Mouse (Mus musculus) midbrain, postnatal 0 days (tissue): ENCODE measurements at regions not wholly inside any gene's neighbourhood (a gene's known extent, or its start where the extent isn't known, plus 50 kb on each side); places are given as distances from the start of the nearest gene placed in this dataset.

Source experiments
- ATAC-seq: fragments of 200-750 bp; cut with Nextera tagmentation; 2 replicates; pipeline ENCODE4 v1.8.0; 2017; ENCODE audit warnings: moderate number of reproducible peaks, mild to moderate bottlenecking, moderate TSS enrichment, moderate library complexity; ENCODE audit not compliant: low FRiP score
- DNase-seq: peaks from one replicate; pipeline ENCODE4 v3.0.0-alpha.2; 2015; ENCODE audit warnings: low spot score
- H3K27ac ChIP-seq: fragments of 300-500 bp; sonication (generic); 2 replicates; pipeline ENCODE4 v1.5.1; 2014; ENCODE audit warnings: low read depth, mild to moderate bottlenecking, low read length, mixed read lengths
- H3K27me3 ChIP-seq: fragments of 300-500 bp; sonication (generic); 2 replicates; pipeline ENCODE4 v1.6.1; 2014; ENCODE audit warnings: low read length, control low read depth, mixed read lengths; ENCODE audit not compliant: insufficient read depth
- H3K36me3 ChIP-seq: fragments of 300-500 bp; sonication (generic); 2 replicates; pipeline ENCODE4 v1.6.1; 2014; ENCODE audit warnings: low read length, control low read depth, mixed read lengths; ENCODE audit not compliant: insufficient read depth
- H3K4me1 ChIP-seq: fragments of 300-500 bp; sonication (generic); 2 replicates; pipeline ENCODE4 v1.6.1; 2014; ENCODE audit warnings: mild to moderate bottlenecking, control low read depth, antibody characterized with exemption, low read length, mixed read lengths; ENCODE audit not compliant: insufficient read depth
- H3K4me2 ChIP-seq: fragments of 300-500 bp; sonication (generic); 2 replicates; pipeline ENCODE4 v1.6.1; 2014; ENCODE audit warnings: low read depth, mild to moderate bottlenecking, low read length, mixed read lengths; ENCODE audit not compliant: poor library complexity, severe bottlenecking
- H3K4me3 ChIP-seq: fragments of 300-500 bp; sonication (generic); 2 replicates; pipeline ENCODE4 v1.5.1; 2014; ENCODE audit warnings: low read depth, mild to moderate bottlenecking, low read length, moderate library complexity
- H3K9ac ChIP-seq: fragments of 300-500 bp; sonication (generic); replicated peaks from 2 replicates; pipeline ENCODE4 v1.6.1; 2014; ENCODE audit warnings: mild to moderate bottlenecking, low read length, moderate library complexity, mixed read lengths; ENCODE audit not compliant: poor library complexity, severe bottlenecking
- H3K9me3 ChIP-seq: fragments of 300-500 bp; sonication (generic); 2 replicates; pipeline ENCODE4 v1.6.1; 2016; ENCODE audit warnings: low read length, control low read depth
- CTCF ChIP-seq: IDR thresholded peaks from 2 replicates; pipeline ENCODE4 v1.5.1; 2016; ENCODE audit warnings: antibody characterized with exemption, mild to moderate bottlenecking
- WGBS: fragments of 180-500 bp; shearing (Covaris S2); extraction: QIAGEN DNeasy Blood & Tissue Kit; methylation state at CpG from one replicate; pipeline ENCODE4 v1.1.7; 2014; 5-methylcytosine and 5-hydroxymethylcytosine counted together

GRCm38 (mm10) chr15:54070005-54070634, 185.4 kb downstream of the Gm7489 start:
- Histone ChIP-seq H3K4me1 (no peaks in the 10 kb centered on the region), H3K27me3 (no peaks in the 10 kb centered on the region), H3K9ac (no peak overlapping the region), H3K36me3 (no peaks in the 10 kb centered on the region), H3K9me3 (no peaks in the 10 kb centered on the region), H3K4me2 (no peak overlapping the region), H3K27ac (no peak overlapping the region), H3K4me3 (no peak overlapping the region)
- 41% methylated on average over 9 of the region's 9 CpGs for WGBS
- DNase-seq, result peak; percentile 83
- ATAC-seq, result 0 out of 2 replicates have a peak, but pooled peaks have one; percentile 34
- peak; percentile 93 for TF ChIP-seq CTCF

GRCm38 (mm10) chr15:54071732-54072131, 187.0 kb downstream of the Gm7489 start:
- TF ChIP-seq CTCF, result no peak
- no peak overlapping the region for H3K9ac ChIP-seq
- no peaks in the 10 kb centered on the region for H3K27me3 ChIP-seq
- no peaks in the 10 kb centered on the region for H3K9me3 ChIP-seq
- ATAC-seq, result no peak
- H3K4me3 ChIP-seq, result no peak overlapping the region
- no peak overlapping the region for H3K4me2 ChIP-seq
- H3K36me3 ChIP-seq, result no peaks in the 10 kb centered on the region
- no peaks in the 10 kb centered on the region for H3K4me1 ChIP-seq
- no peak overlapping the region for H3K27ac ChIP-seq
- DNase-seq, result no peak
- 83% methylated on average over 8 of the region's 8 CpGs for WGBS

- 92% methylated on average over 1 of the region's 1 CpGs for whole genome bisulfite sequencing
- no peak for ATAC-seq
- Histone ChIP-seq H3K9me3 (no peaks in the 10 kb centered on the region), H3K27ac (no peak overlapping the region), H3K4me3 (no peak overlapping the region), H3K36me3 (no peaks in the 10 kb centered on the region), H3K4me1 (no peaks in the 10 kb centered on the region), H3K27me3 (no peaks in the 10 kb centered on the region), H3K4me2 (no peak overlapping the region), H3K9ac (no peak overlapping the region)
- DNase-seq, result no peak
- TF ChIP-seq CTCF, result no peak
Observed at GRCm38 (mm10) chr15:54091301-54091700, 206.6 kb downstream of the Gm7489 start.

GRCm38 (mm10) chr15:54092386-54092785, 207.7 kb downstream of the Gm7489 start:
- Histone ChIP-seq H3K36me3 (no peaks in the 10 kb centered on the region), H3K4me1 (no peaks in the 10 kb centered on the region), H3K4me2 (no peak overlapping the region), H3K27me3 (no peaks in the 10 kb centered on the region), H3K9me3 (no peaks in the 10 kb centered on the region), H3K9ac (no peak overlapping the region), H3K4me3 (no peak overlapping the region), H3K27ac (no peak overlapping the region)
- TF ChIP-seq CTCF, result no peak
- DNase-seq (no peak), ATAC-seq (no peak)
- 88% methylated on average over 3 of the region's 3 CpGs for WGBS

- no peak overlapping the region for H3K9ac ChIP-seq
- no peaks in the 10 kb centered on the region for H3K36me3 ChIP-seq
- WGBS, result 91% methylated on average over 2 of the region's 2 CpGs
- DNase-seq, result no peak
- no peak overlapping the region for H3K4me2 ChIP-seq
- no peaks in the 10 kb centered on the region for H3K9me3 ChIP-seq
- ATAC-seq, result no peak
- TF ChIP-seq CTCF, result no peak
- no peaks in the 10 kb centered on the region for H3K4me1 ChIP-seq
- no peak overlapping the region for H3K4me3 ChIP-seq
- H3K27ac ChIP-seq, result no peak overlapping the region
- H3K27me3 ChIP-seq, result no peaks in the 10 kb centered on the region
Observed at GRCm38 (mm10) chr15:54097498-54097897, 212.8 kb downstream of the Gm7489 start.

- DNase-seq (no peak), ATAC-seq (no peak)
- Histone ChIP-seq H3K27me3 (no peaks in the 10 kb centered on the region), H3K27ac (no peak overlapping the region), H3K4me2 (no peak overlapping the region), H3K4me1 (no peaks in the 10 kb centered on the region), H3K9ac (no peak overlapping the region), H3K36me3 (no peaks in the 10 kb centered on the region), H3K9me3 (no peaks in the 10 kb centered on the region), H3K4me3 (no peak overlapping the region)
- WGBS, result 46% methylated on average over 2 of the region's 2 CpGs
- TF ChIP-seq CTCF, result no peak
Observed at GRCm38 (mm10) chr15:54112406-54112805, 227.7 kb downstream of the Gm7489 start.
